Mouse (Mus musculus) midbrain, embryonic 13.5 days (tissue): ENCODE data around the gene Tcf7l2. TPM values are rescaled to one million over a fixed set of nuclear protein-coding genes. Genes with fewer than 3 reads are reported as not detected.

Source experiments
- ATAC-seq: fragments of 200-750 bp; cut with Nextera tagmentation; 2 replicates; pipeline ENCODE4 v1.8.0; 2017; ENCODE audit warnings: mild to moderate bottlenecking, moderate TSS enrichment, moderate library complexity
- H3K27ac ChIP-seq: fragments of 300-500 bp; sonication (generic); 2 replicates; pipeline ENCODE4 v1.5.1; 2015; ENCODE audit warnings: inconsistent platforms, mild to moderate bottlenecking, moderate library complexity
- H3K27me3 ChIP-seq: fragments of 300-500 bp; sonication (generic); 2 replicates; pipeline ENCODE4 v1.6.1; 2015; ENCODE audit warnings: mild to moderate bottlenecking, inconsistent platforms
- H3K36me3 ChIP-seq: fragments of 300-500 bp; sonication (generic); 2 replicates; pipeline ENCODE4 v1.6.1; 2015; ENCODE audit warnings: mild to moderate bottlenecking, inconsistent platforms
- H3K4me1 ChIP-seq: fragments of 300-500 bp; sonication (generic); replicated peaks from 2 replicates; pipeline ENCODE4 v1.6.1; 2015; ENCODE audit warnings: inconsistent platforms
- H3K4me2 ChIP-seq: fragments of 300-500 bp; sonication (generic); replicated peaks from 2 replicates; pipeline ENCODE4 v1.6.1; 2015; ENCODE audit warnings: moderate library complexity, mild to moderate bottlenecking, inconsistent platforms
- H3K4me3 ChIP-seq: fragments of 300-500 bp; sonication (generic); replicated peaks from 2 replicates; pipeline ENCODE4 v1.5.1; 2015; ENCODE audit warnings: mild to moderate bottlenecking, inconsistent platforms
- H3K9ac ChIP-seq: fragments of 300-500 bp; sonication (generic); replicated peaks from 2 replicates; pipeline ENCODE4 v1.6.1; 2015; ENCODE audit warnings: mild to moderate bottlenecking, inconsistent platforms
- H3K9me3 ChIP-seq: fragments of 300-500 bp; sonication (generic); 2 replicates; pipeline ENCODE4 v1.6.1; 2016; ENCODE audit warnings: mild to moderate bottlenecking, inconsistent platforms
- WGBS: fragments of 180-500 bp; shearing (Covaris S2); methylation state at CpG from one replicate; pipeline ENCODE4 v1.1.7; 2015; 5-methylcytosine and 5-hydroxymethylcytosine counted together
- polyA plus RNA-seq: library from polyadenylated mRNA; unstranded; fragments of >200 nt; fragmentation: Nextera tagmentation; extraction: Ambion mirVana; gene quantifications from 2 replicates; pipeline ENCODE4 v1.2.1, GENCODE M21; 2015

Tcf7l2 gene
- polyA plus RNA-seq, 1 experiment from 2014 or later, result 584 TPM

DNA sequence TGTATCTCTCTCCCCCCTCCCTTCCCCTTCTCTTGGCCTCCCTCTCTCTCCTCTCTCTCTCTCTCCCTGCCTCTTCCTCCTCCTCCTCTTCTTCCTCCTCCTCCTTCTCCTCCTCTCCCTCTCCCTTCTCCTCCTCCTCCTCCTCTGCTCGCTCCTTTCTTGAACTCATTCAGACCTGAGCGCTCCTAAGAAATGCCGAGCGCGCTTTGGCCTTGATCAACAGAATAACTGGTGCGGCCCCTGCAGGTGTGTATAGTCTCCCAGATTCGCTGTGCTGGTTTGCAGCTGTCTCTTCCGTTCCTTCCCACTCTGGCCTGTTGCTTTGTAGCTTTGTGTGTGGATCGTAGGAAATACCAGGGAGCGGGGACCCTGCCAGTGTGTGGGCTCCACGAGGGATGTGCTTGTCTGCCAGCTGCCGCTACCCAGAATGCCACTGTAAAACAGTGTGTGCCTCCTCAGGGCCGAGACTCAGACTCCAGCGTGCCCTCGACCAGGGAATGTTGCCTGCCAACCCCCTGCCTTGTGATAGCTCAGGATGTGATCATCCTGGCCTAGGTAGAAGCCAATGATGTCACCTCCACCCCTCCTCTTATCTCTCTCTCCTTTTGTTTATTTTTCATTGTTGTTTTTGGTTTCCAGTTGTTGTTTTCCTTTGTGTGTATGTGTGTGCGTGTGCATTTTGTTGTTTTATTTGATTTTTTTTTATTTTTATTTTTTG, 184.3 kb downstream of the Tcf7l2 start:
- Histone ChIP-seq H3K27ac (peak overlapping the region; percentile 70), H3K4me3 (no peak overlapping the region), H3K27me3 (no peaks in the 10 kb centered on the region), H3K36me3 (peaks cover 32% of the 10 kb centered on the region), H3K9ac (no peak overlapping the region; the same call in 1 of the 2 replicates), H3K4me2 (no peak overlapping the region), H3K4me1 (peaks cover 31% of the 10 kb centered on the region), H3K9me3 (no peaks in the 10 kb centered on the region)
- ATAC-seq, result peak; percentile 35; the same call in 1 of the 2 replicates
- 61% methylated on average over 16 of the region's 16 CpGs for WGBS

DNA sequence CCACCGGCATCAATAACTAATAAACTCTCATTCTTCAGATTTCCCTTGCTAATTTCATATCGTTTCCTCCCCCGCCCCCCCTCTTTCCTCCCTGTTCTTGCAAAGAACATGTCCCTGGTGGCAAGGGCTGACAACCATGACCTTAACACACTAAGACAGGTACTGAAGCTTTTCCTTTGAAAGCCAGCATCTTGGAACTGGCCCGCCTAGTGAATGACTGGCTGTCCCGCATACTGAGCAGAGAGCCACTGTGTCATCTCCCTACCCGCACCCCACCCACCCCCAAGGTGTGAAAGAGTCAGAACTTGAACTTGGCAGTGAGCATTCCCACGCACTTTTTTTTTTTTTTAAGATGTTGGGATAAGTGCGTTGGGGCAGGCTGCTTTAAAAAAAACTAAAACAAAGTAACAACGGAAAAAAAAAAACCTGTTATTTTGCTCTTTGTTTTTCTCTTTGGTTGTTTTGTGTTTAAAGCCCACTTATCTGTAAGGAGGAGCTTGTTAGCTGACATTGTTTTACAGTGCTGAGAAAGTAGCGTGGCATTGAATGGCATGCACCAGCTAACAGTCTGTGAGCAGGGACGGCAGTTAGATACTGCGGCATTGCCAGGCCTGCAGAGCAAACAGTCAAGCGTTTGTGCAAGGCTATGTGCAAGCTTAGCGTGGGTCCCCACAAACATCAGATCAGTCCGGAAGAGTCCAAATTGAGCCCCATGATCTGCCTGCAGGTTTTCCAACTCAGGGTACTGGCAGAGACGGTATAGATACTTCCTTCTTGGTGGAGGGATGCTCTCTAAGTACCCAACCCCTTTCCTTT, 185.4 kb downstream of the Tcf7l2 start:
- peak overlapping the region; percentile 70 for H3K27ac ChIP-seq
- H3K27me3 ChIP-seq, result no peaks in the 10 kb centered on the region
- no peak overlapping the region for H3K4me2 ChIP-seq
- H3K9ac ChIP-seq, result no peak overlapping the region
- H3K36me3 ChIP-seq, result peaks cover 27% of the 10 kb centered on the region
- no peak overlapping the region for H3K4me3 ChIP-seq
- no peaks in the 10 kb centered on the region for H3K9me3 ChIP-seq
- peaks cover 37% of the 10 kb centered on the region for H3K4me1 ChIP-seq
- 70% methylated on average over 16 of the region's 16 CpGs for WGBS
- no peak for ATAC-seq

DNA sequence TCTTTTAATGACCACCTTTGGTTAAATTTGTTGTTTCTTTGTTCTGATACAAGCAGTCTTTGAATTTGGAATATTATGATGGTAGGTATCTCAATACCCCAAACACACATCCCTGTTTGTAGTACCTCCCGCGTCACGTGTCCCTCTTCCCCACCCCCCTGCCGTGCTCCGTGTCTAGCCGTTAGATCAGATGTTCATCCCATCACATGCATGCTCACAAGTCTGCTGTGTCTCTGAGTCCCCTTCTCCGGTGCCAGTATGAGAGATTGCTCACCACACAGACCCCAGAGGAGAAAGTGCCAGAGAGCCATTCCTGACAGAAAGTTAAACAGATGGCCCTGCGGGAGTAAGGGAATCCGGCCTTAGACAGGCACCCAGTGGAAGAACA, 186.0 kb downstream of the Tcf7l2 start:
- ATAC-seq, result no peak
- WGBS, result 92% methylated on average over 9 of the region's 9 CpGs

DNA sequence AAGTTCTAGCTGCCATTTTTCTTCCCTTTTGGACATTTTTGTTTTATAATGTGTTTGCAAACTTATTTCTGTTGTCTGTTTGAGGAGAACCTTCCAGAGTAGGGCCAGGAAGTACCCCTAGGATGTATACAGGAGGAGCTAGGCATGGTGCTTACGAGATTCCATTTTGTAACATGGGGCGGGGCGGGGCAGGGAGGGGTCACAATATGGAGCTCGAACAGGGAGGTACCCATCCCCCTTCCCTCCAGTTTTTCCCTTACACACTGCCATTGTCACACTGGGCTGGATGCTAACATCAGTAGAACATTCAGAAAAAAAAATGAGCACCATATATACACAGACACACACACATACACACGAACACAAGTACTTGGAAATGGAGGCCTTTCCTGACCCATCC, 187.1 kb downstream of the Tcf7l2 start:
- Histone ChIP-seq H3K9me3 (no peaks in the 10 kb centered on the region), H3K27ac (no peak overlapping the region), H3K27me3 (no peaks in the 10 kb centered on the region), H3K9ac (no peak overlapping the region), H3K4me1 (peaks cover 35% of the 10 kb centered on the region), H3K4me3 (no peak overlapping the region), H3K4me2 (no peak overlapping the region), H3K36me3 (peaks cover 18% of the 10 kb centered on the region)
- ATAC-seq, result no peak
- WGBS, result 92% methylated on average over 5 of the region's 5 CpGs

More for the DNA sequence above, 186.0 kb downstream of the Tcf7l2 start:
- Histone ChIP-seq H3K27me3 (no peaks in the 10 kb centered on the region), H3K27ac (no peak overlapping the region), H3K4me3 (no peak overlapping the region), H3K9me3 (no peaks in the 10 kb centered on the region), H3K9ac (no peak overlapping the region), H3K36me3 (peaks cover 23% of the 10 kb centered on the region), H3K4me1 (peaks cover 37% of the 10 kb centered on the region), H3K4me2 (no peak overlapping the region)

DNA sequence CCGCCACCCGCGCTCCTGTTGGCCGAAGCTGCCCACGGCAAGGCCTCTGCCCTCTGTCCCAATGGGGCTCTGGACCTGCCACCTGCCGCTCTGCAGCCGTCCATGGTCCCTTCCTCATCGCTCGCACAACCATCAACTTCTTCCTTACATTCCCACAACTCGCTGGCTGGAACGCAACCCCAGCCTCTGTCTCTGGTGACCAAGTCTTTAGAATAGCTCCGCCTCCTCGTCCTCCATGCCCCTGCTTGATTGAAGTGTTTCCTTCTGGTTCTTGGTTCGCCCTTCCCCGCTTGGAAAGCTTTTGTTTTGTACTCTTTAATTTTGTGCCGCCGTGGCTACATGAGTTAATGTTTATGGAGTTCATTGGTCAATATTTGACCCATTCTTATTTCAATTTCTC, 190.0 kb downstream of the Tcf7l2 start:
- 87% methylated on average over 17 of the region's 17 CpGs for WGBS
- Histone ChIP-seq H3K27me3 (no peaks in the 10 kb centered on the region), H3K27ac (peak overlapping the region; percentile 64; the same call in 1 of the 2 replicates), H3K4me3 (no peak overlapping the region), H3K9me3 (no peaks in the 10 kb centered on the region), H3K4me2 (no peak overlapping the region), H3K9ac (no peak overlapping the region), H3K36me3 (peaks cover 14% of the 10 kb centered on the region), H3K4me1 (peaks cover 30% of the 10 kb centered on the region)
- ATAC-seq, result no peak

DNA sequence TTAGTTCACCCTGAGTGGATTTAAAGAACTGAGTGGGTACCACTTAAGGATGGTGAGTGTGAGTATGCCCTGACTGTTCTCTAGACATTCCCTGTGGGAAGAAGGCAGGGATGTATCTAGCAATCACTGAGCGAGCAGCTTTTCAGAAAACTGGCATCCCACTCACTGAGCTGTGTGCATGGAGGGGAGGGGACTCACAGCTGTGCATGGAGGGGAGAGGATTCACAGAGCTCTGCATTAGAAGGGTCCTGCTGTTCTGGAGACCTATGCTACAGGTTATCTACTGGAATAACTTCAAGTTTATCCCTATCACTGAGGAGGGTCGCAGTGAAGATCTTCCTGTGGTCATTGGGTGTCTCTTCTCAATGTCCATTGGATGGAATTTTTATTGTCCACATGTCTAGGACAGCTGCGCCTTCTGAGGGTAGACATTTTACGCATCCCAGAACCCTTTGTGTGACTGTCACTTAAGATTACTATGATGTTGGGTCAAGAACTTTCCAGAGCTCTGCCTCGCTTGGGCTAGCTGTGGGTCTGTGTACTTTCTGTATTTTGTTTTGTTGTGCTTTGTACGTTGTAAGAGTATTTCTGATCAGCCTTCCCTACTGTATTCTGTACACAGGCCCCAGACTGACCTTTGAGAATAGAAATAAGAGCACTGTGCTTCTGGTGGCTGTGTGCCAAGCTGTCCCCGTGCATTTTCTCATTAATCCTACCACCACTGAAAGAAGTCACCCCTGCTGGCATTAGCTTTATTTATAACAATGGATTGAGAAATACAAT, 192.5 kb downstream of the Tcf7l2 start:
- 46% methylated on average over 7 of the region's 7 CpGs for WGBS
- no peak overlapping the region for H3K4me3 ChIP-seq
- H3K27me3 ChIP-seq, result 0 out of 2 replicates have a peak, but pooled peaks cover 3% of the 10 kb centered on the region
- H3K9me3 ChIP-seq, result no peaks in the 10 kb centered on the region
- peaks cover 14% of the 10 kb centered on the region for H3K36me3 ChIP-seq
- H3K4me1 ChIP-seq, result peaks cover 22% of the 10 kb centered on the region
- H3K27ac ChIP-seq, result peak overlapping the region; percentile 64
- H3K4me2 ChIP-seq, result no peak overlapping the region
- no peak overlapping the region for H3K9ac ChIP-seq
- ATAC-seq, result peak; percentile 74

DNA sequence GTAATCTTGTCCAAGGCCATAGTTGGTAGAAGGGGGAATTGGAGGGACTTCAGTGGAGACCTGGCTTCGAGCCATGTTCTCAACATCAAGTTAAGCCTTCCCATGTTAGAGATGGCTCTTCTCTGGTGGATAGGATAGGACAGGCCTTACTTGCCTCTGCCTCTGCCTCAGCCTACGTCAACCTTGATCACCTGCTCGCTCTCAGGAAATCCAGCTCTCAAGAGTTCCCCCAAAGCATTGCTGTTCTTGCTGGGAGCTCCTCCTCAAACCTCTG, 193.0 kb downstream of the Tcf7l2 start:
- peak; percentile 62 for ATAC-seq
- Histone ChIP-seq H3K27me3 (0 out of 2 replicates have a peak, but pooled peaks cover 3% of the 10 kb centered on the region), H3K36me3 (peaks cover 12% of the 10 kb centered on the region), H3K4me3 (no peak overlapping the region), H3K4me1 (peaks cover 22% of the 10 kb centered on the region), H3K27ac (peak overlapping the region; percentile 64; the same call in 1 of the 2 replicates), H3K9me3 (no peaks in the 10 kb centered on the region), H3K9ac (no peak overlapping the region), H3K4me2 (no peak overlapping the region)
- WGBS, result 83% methylated on average over 3 of the region's 3 CpGs

DNA sequence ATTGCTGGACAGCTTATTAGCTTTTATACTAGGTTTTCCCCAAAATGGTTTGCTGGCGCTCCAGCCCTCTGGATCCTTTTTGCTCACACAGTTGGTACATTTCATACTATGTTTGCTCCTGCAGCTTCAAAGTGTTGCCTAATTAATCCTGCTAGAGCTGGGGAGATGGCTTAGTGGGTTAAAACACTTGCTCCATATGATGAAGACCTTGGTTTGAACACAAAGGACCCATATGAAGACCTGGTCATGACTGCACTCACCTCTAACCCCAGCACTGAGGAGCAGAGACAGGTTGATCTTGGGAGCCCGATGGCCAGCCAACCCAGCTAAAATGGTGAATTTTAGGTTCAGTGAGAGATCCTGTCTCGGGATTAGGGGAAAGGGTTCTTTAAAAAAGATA, 195.4 kb downstream of the Tcf7l2 start:
- Histone ChIP-seq H3K27ac (no peak overlapping the region), H3K9me3 (no peaks in the 10 kb centered on the region), H3K4me2 (no peak overlapping the region), H3K4me3 (no peak overlapping the region), H3K27me3 (0 out of 2 replicates have a peak, but pooled peaks cover 3% of the 10 kb centered on the region), H3K36me3 (no peaks in the 10 kb centered on the region), H3K4me1 (peaks cover 29% of the 10 kb centered on the region), H3K9ac (no peak overlapping the region)
- no peak for ATAC-seq
- WGBS, result 89% methylated on average over 3 of the region's 3 CpGs

DNA sequence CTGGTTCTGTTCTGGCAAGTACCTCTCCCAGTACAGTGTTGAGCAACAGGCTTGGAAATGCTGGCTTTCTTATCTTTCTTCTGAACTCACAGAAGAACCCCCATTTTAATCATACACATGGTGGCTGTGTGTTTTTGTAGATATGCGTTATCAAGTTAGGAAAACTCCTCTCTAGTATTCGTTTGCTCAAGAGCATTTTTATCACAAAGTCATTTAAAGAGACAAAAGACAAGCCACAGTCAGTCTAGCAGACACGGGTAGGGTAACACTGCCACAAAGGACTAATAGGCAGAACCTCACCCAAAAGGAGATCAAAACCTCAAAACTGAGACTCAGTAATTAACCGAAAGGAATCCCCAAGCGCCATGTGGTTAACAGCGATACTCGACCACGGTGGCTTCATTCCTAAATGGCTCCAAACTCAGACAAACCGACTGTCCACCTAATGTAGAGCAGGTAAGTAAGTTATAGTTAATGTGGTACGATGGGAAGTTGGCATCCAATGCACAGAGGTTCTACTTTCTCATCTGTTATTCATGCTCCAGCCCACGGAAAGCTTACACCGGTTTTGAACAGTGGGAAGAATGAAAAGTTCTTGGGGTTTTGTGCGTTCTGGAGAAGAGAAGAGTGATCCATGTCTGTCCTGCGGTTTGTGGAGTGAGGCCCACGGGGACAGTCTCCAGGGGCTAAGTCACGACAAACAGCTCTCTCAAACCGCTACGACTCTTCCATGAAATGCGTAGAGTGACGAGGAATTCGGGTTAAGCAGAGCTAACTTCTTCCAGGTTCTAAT, 196.8 kb downstream of the Tcf7l2 start:
- Histone ChIP-seq H3K4me1 (peaks cover 29% of the 10 kb centered on the region), H3K27ac (no peak overlapping the region), H3K27me3 (0 out of 2 replicates have a peak, but pooled peaks cover 3% of the 10 kb centered on the region), H3K36me3 (no peaks in the 10 kb centered on the region), H3K4me2 (no peak overlapping the region), H3K4me3 (no peak overlapping the region), H3K9ac (no peak overlapping the region), H3K9me3 (no peaks in the 10 kb centered on the region)
- ATAC-seq, result no peak
- WGBS, result 93% methylated on average over 21 of the region's 21 CpGs

DNA sequence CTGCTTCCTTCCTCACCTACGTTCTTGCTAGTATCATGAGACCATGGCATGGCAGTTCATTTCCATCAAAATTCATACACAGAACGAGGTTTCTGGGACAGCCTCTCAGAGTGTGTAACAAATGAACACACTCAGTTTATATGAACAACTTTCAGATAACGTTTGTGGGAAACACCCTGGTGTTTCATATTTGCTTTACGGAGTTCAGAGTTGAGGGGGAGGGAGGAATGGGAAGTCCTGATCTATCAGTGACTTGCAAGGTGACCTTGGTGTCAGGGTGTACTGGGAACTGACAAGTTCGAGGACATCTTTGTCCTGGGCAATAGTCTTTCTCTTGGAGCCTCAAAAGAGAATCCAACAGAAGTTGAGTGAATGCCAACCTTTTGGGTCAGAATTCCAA, 197.5 kb downstream of the Tcf7l2 start:
- Histone ChIP-seq H3K9ac (no peak overlapping the region), H3K27ac (no peak overlapping the region), H3K27me3 (0 out of 2 replicates have a peak, but pooled peaks cover 3% of the 10 kb centered on the region), H3K4me3 (no peak overlapping the region), H3K4me2 (no peak overlapping the region), H3K9me3 (no peaks in the 10 kb centered on the region), H3K4me1 (peaks cover 22% of the 10 kb centered on the region), H3K36me3 (no peaks in the 10 kb centered on the region)
- ATAC-seq, result no peak
- WGBS, result 86% methylated on average over 5 of the region's 5 CpGs

DNA sequence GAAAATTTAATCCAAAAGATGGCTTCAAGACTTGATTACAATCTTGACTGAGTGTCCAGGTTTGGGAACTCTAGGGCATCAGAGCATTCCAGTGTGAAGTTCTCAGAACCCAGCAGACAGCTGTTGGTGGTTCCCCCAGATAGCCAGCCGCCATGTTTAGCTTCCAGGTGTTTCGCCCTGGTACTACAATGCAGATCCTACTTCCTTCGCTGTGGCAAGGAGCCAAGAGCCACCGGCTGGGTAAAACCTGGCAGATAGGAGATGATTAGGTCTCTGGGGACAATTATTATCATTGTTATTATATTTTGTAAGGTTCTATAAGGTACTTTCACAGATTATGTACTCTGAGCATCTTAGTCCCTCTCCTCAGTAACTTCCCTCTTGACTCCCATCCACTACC, 198.1 kb downstream of the Tcf7l2 start:
- no peaks in the 10 kb centered on the region for H3K36me3 ChIP-seq
- no peak overlapping the region for H3K9ac ChIP-seq
- no peak overlapping the region for H3K27ac ChIP-seq
- H3K4me1 ChIP-seq, result peaks cover 17% of the 10 kb centered on the region
- H3K4me3 ChIP-seq, result no peak overlapping the region
- H3K27me3 ChIP-seq, result 0 out of 2 replicates have a peak, but pooled peaks cover 3% of the 10 kb centered on the region
- ATAC-seq, result no peak
- H3K4me2 ChIP-seq, result no peak overlapping the region
- 93% methylated on average over 4 of the region's 4 CpGs for WGBS
- no peaks in the 10 kb centered on the region for H3K9me3 ChIP-seq
